Mouse (Mus musculus) B cell, adult 2 months (primary cell): Measurements from ENCODE around the gene Scn8a.

Experiments used
- DNase-seq, 2 experiments: peaks; one replicate each; pipeline ENCODE4 v3.0.0; 2022

Scn8a gene

GRCm38 (mm10) chr15:100884481-100884880, 14.8 kb downstream of the Scn8a start:
- DNase-seq: no peak

- DNase-seq: no peak
These were observed 22.3 kb downstream of the Scn8a start for GRCm38 (mm10) chr15:100891962-100892361.

- no peak for DNase-seq
These were observed 26.8 kb downstream of the Scn8a start for GRCm38 (mm10) chr15:100896502-100896901.

- no peak for DNase-seq
These were observed 34.2 kb downstream of the Scn8a start for GRCm38 (mm10) chr15:100903811-100904210.

GRCm38 (mm10) chr15:100905006-100905405, 35.3 kb downstream of the Scn8a start:
- DNase-seq: peak; percentile 48 to 51

GRCm38 (mm10) chr15:100905751-100906150, 36.1 kb downstream of the Scn8a start:
- no peak for DNase-seq

GRCm38 (mm10) chr15:100908817-100909216, 39.2 kb downstream of the Scn8a start:
- no peak for DNase-seq

- no peak for DNase-seq
These were observed 40.1 kb downstream of the Scn8a start for GRCm38 (mm10) chr15:100909734-100910163.

- DNase-seq: no peak
These were observed 40.8 kb downstream of the Scn8a start for GRCm38 (mm10) chr15:100910381-100910841.

GRCm38 (mm10) chr15:100912676-100913266, 43.1 kb downstream of the Scn8a start:
- DNase-seq: peak; percentile 15 to 23

GRCm38 (mm10) chr15:100914734-100915242, 45.1 kb downstream of the Scn8a start:
- peak; percentile 29 to 39 for DNase-seq

GRCm38 (mm10) chr15:100918046-100918445, 48.4 kb downstream of the Scn8a start:
- no peak for DNase-seq

GRCm38 (mm10) chr15:100922210-100922609, 52.6 kb downstream of the Scn8a start:
- no peak for DNase-seq

- DNase-seq: no peak
These were observed 53.8 kb downstream of the Scn8a start for GRCm38 (mm10) chr15:100923476-100923875.

- DNase-seq: no peak
These were observed 55.3 kb downstream of the Scn8a start for GRCm38 (mm10) chr15:100924941-100925340.

GRCm38 (mm10) chr15:100930477-100930876, 60.8 kb downstream of the Scn8a start:
- DNase-seq: no peak

GRCm38 (mm10) chr15:100936176-100936575, 66.5 kb downstream of the Scn8a start:
- DNase-seq: no peak

GRCm38 (mm10) chr15:100948383-100948782, 78.7 kb downstream of the Scn8a start:
- no peak for DNase-seq

- DNase-seq: no peak
These were observed 79.5 kb downstream of the Scn8a start for GRCm38 (mm10) chr15:100949169-100949568.

GRCm38 (mm10) chr15:100951491-100951890, 81.8 kb downstream of the Scn8a start:
- DNase-seq: no peak

- no peak for DNase-seq
These were observed 82.6 kb downstream of the Scn8a start for GRCm38 (mm10) chr15:100952292-100952691.

GRCm38 (mm10) chr15:100952854-100953253, 83.2 kb downstream of the Scn8a start:
- DNase-seq: no peak

GRCm38 (mm10) chr15:100953955-100954354, 84.3 kb downstream of the Scn8a start:
- no peak for DNase-seq

GRCm38 (mm10) chr15:100954751-100955150, 85.1 kb downstream of the Scn8a start:
- DNase-seq: no peak

- DNase-seq: no peak
These were observed 91.3 kb downstream of the Scn8a start for GRCm38 (mm10) chr15:100960958-100961357.
